Mouse (Mus musculus) hindbrain, postnatal 0 days (tissue): ENCODE data around the gene Tspear. TPM values are rescaled to one million over a fixed set of nuclear protein-coding genes. Genes with fewer than 3 reads are reported as not detected.
A peak's percentile ranks its signal among the peaks of the same experiment; 100 is the strongest.

Experiments used
- ATAC-seq: fragments of 200-750 bp; cut with Nextera tagmentation; 2 replicates; pipeline ENCODE4 v1.8.0; 2017; ENCODE audit warnings: mild to moderate bottlenecking, moderate TSS enrichment, moderate library complexity
- DNase-seq: peaks from one replicate; pipeline ENCODE4 v3.0.0-alpha.2; 2015; ENCODE audit warnings: low spot score
- H3K27ac ChIP-seq: fragments of 300-500 bp; sonication (generic); 2 replicates; pipeline ENCODE4 v1.5.1; 2014; ENCODE audit warnings: mild to moderate bottlenecking
- H3K27me3 ChIP-seq: fragments of 300-500 bp; sonication (generic); 2 replicates; pipeline ENCODE4 v1.6.1; 2014; ENCODE audit warnings: low read length, mixed read lengths; ENCODE audit not compliant: insufficient read depth
- H3K36me3 ChIP-seq: fragments of 300-500 bp; sonication (generic); 2 replicates; pipeline ENCODE4 v1.6.1; 2014; ENCODE audit warnings: low read length, mixed read lengths; ENCODE audit not compliant: insufficient read depth
- H3K4me1 ChIP-seq: fragments of 300-500 bp; sonication (generic); 2 replicates; pipeline ENCODE4 v1.6.1; 2014; ENCODE audit warnings: antibody characterized with exemption, low read length, mixed read lengths; ENCODE audit not compliant: insufficient read depth
- H3K4me2 ChIP-seq: fragments of 300-500 bp; sonication (generic); 2 replicates; pipeline ENCODE4 v1.6.1; 2014; ENCODE audit warnings: low read depth, mild to moderate bottlenecking, low read length, moderate library complexity, mixed read lengths
- H3K4me3 ChIP-seq: fragments of 300-500 bp; sonication (generic); 2 replicates; pipeline ENCODE4 v1.5.1; 2014; ENCODE audit warnings: low read length
- H3K9ac ChIP-seq: fragments of 300-500 bp; sonication (generic); replicated peaks from 2 replicates; pipeline ENCODE4 v1.6.1; 2014; ENCODE audit warnings: mild to moderate bottlenecking, low read length, moderate library complexity, mixed read lengths
- H3K9me3 ChIP-seq: fragments of 300-500 bp; sonication (generic); 2 replicates; pipeline ENCODE4 v1.6.1; 2016; ENCODE audit warnings: low read length, mixed read lengths
- CTCF ChIP-seq: IDR thresholded peaks from 2 replicates; pipeline ENCODE4 v1.5.1; 2016; ENCODE audit warnings: antibody characterized with exemption, control low read depth, low read depth
- WGBS: fragments of 180-500 bp; shearing (Covaris S2); extraction: QIAGEN DNeasy Blood & Tissue Kit; methylation state at CpG from one replicate; pipeline ENCODE4 v1.1.7; 2014; 5-methylcytosine and 5-hydroxymethylcytosine counted together
- polyA plus RNA-seq: library from polyadenylated mRNA; unstranded; fragments of >200 nt; fragmentation: Nextera tagmentation; extraction: Ambion mirVana; gene quantifications from 2 replicates; pipeline ENCODE4 v1.2.1, GENCODE M21; 2015
- total RNA-seq: library from RNA; depleted of rRNA; stranded (reverse); fragments of >200 nt; gene quantifications from 2 replicates; pipeline ENCODE4 v1.2.3, GENCODE M21; 2014

Gene Tspear
- total and polyA plus RNA-seq, 2 experiments from 2014 or later = 0.42 to 1.3 TPM

- no peaks in the 10 kb centered on the region for H3K4me1 ChIP-seq
- H3K36me3 ChIP-seq = no peaks in the 10 kb centered on the region
- TF ChIP-seq CTCF = peak; percentile 25
- H3K27me3 ChIP-seq = no peaks in the 10 kb centered on the region
- no peak overlapping the region for H3K4me2 ChIP-seq
- DNase-seq (peak; percentile 26), ATAC-seq (peak; percentile 28; the same call in 1 of the 2 replicates)
- WGBS = 52% methylated on average over 5 of the region's 5 CpGs
- H3K9me3 ChIP-seq = no peaks in the 10 kb centered on the region
- no peak overlapping the region for H3K4me3 ChIP-seq
- H3K27ac ChIP-seq = peak overlapping the region; percentile 26; the same call in 1 of the 2 replicates
- no peak overlapping the region for H3K9ac ChIP-seq
Measured at GRCm38 (mm10) chr10:77895562-77895961, 209.2 kb downstream of the Tspear start.

GRCm38 (mm10) chr10:77900126-77900525, 213.8 kb downstream of the Tspear start:
- DNase-seq (no peak), ATAC-seq (no peak)
- no peak overlapping the region for H3K27ac ChIP-seq
- WGBS = 66% methylated on average over 7 of the region's 7 CpGs
- peaks cover 7% of the 10 kb centered on the region for H3K4me1 ChIP-seq
- H3K27me3 ChIP-seq = no peaks in the 10 kb centered on the region
- H3K36me3 ChIP-seq = no peaks in the 10 kb centered on the region
- H3K4me3 ChIP-seq = no peak overlapping the region
- no peak overlapping the region for H3K9ac ChIP-seq
- no peaks in the 10 kb centered on the region for H3K9me3 ChIP-seq
- H3K4me2 ChIP-seq = no peak overlapping the region
- no peak for TF ChIP-seq CTCF

GRCm38 (mm10) chr10:77900903-77901818, 214.8 kb downstream of the Tspear start:
- DNase-seq (no peak), ATAC-seq (no peak)
- Histone ChIP-seq H3K36me3 (no peaks in the 10 kb centered on the region), H3K27ac (peak overlapping the region; percentile 75), H3K4me3 (peak overlapping the region; percentile 65), H3K9me3 (no peaks in the 10 kb centered on the region), H3K9ac (peak overlapping the region; percentile 75; the same call in 1 of the 2 replicates), H3K4me1 (peaks cover 7% of the 10 kb centered on the region), H3K27me3 (no peaks in the 10 kb centered on the region), H3K4me2 (peak overlapping the region; percentile 63)
- no peak for TF ChIP-seq CTCF
- WGBS = 79% methylated on average over 27 of the region's 27 CpGs

- WGBS = under 1% methylated on average over 14 of the region's 14 CpGs
- TF ChIP-seq CTCF = no peak
- DNase-seq = peak; percentile 63
- H3K27ac ChIP-seq = peak overlapping the region; percentile 75
- peaks cover 7% of the 10 kb centered on the region for H3K4me1 ChIP-seq
- no peaks in the 10 kb centered on the region for H3K27me3 ChIP-seq
- no peaks in the 10 kb centered on the region for H3K36me3 ChIP-seq
- H3K4me3 ChIP-seq = peak overlapping the region; percentile 65
- H3K9me3 ChIP-seq = no peaks in the 10 kb centered on the region
- H3K4me2 ChIP-seq = peak overlapping the region; percentile 63
- H3K9ac ChIP-seq = peak overlapping the region; percentile 75
- ATAC-seq = peak; percentile 18
Measured at GRCm38 (mm10) chr10:77901871-77902210, 215.5 kb downstream of the Tspear start.

GRCm38 (mm10) chr10:77902211-77902893, 216.0 kb downstream of the Tspear start, which contains the start of gene Lrrc3:
Lrrc3 (minus strand) TSS chr10:77902536.
- TF ChIP-seq CTCF = peak; percentile 51
- H3K36me3 ChIP-seq = no peaks in the 10 kb centered on the region
- ATAC-seq (peak; percentile 78), DNase-seq (peak; percentile 75)
- H3K9ac ChIP-seq = peak within 1 kb of the TSS; percentile 75
- peaks cover 7% of the 10 kb centered on the region for H3K4me1 ChIP-seq
- WGBS = under 1% methylated on average over 44 of the region's 46 CpGs
- peak within 1 kb of the TSS; percentile 65 for H3K4me3 ChIP-seq
- H3K27me3 ChIP-seq = no peaks in the 10 kb centered on the region
- H3K9me3 ChIP-seq = no peaks in the 10 kb centered on the region
- H3K4me2 ChIP-seq = peak within 1 kb of the TSS; percentile 63
- peak within 1 kb of the TSS; percentile 75 for H3K27ac ChIP-seq

GRCm38 (mm10) chr10:77902894-77903715, 216.7 kb downstream of the Tspear start:
- TF ChIP-seq CTCF = no peak
- peak overlapping the region; percentile 75 for H3K9ac ChIP-seq
- peak overlapping the region; percentile 65 for H3K4me3 ChIP-seq
- DNase-seq (peak; percentile 91), ATAC-seq (peak; percentile 89)
- H3K9me3 ChIP-seq = no peaks in the 10 kb centered on the region
- no peaks in the 10 kb centered on the region for H3K36me3 ChIP-seq
- peak overlapping the region; percentile 75 for H3K27ac ChIP-seq
- peak overlapping the region; percentile 63 for H3K4me2 ChIP-seq
- 4% methylated on average over 33 of the region's 35 CpGs for WGBS
- H3K27me3 ChIP-seq = no peaks in the 10 kb centered on the region
- H3K4me1 ChIP-seq = peaks cover 7% of the 10 kb centered on the region
